Mouse (Mus musculus) lung, postnatal 10 days (tissue): ENCODE measurements around the gene Ncbp1.

Source experiments
- DNase-seq: peaks from one replicate; pipeline ENCODE4 v3.0.0; 2021

Gene Ncbp1

GRCm38 (mm10) chr4:46129311-46130004 is 9.0 kb upstream of the Ncbp1 start:
- no peak for DNase-seq

- peak; percentile 58 for DNase-seq
Observed at GRCm38 (mm10) chr4:46130221-46130620, 8.2 kb upstream of the Ncbp1 start.

GRCm38 (mm10) chr4:46131791-46132190 is 6.6 kb upstream of the Ncbp1 start:
- DNase-seq = no peak

- peak; percentile 18 for DNase-seq
Observed at GRCm38 (mm10) chr4:46137629-46138286, 655 bp upstream of the Ncbp1 start.

GRCm38 (mm10) chr4:46144323-46144722 is 5.9 kb downstream of the Ncbp1 start:
- DNase-seq = no peak

GRCm38 (mm10) chr4:46146881-46147280 is 8.5 kb downstream of the Ncbp1 start:
- DNase-seq = no peak

GRCm38 (mm10) chr4:46151903-46152544 is 13.6 kb downstream of the Ncbp1 start:
- no peak for DNase-seq

- no peak for DNase-seq
Observed at GRCm38 (mm10) chr4:46164027-46164426, 25.6 kb downstream of the Ncbp1 start.

- no peak for DNase-seq
Observed at GRCm38 (mm10) chr4:46165831-46166230, 27.4 kb downstream of the Ncbp1 start.

- DNase-seq = no peak
Observed at GRCm38 (mm10) chr4:46171761-46172160, 33.3 kb downstream of the Ncbp1 start.

- DNase-seq = no peak
Observed at GRCm38 (mm10) chr4:46176313-46176712, 37.9 kb downstream of the Ncbp1 start.

GRCm38 (mm10) chr4:46177018-46177417 is 38.6 kb downstream of the Ncbp1 start:
- no peak for DNase-seq

GRCm38 (mm10) chr4:46177496-46177895 is 39.1 kb downstream of the Ncbp1 start:
- DNase-seq = no peak

- DNase-seq = no peak
Observed at GRCm38 (mm10) chr4:46181168-46181567, 42.8 kb downstream of the Ncbp1 start.

- no peak for DNase-seq
Observed at GRCm38 (mm10) chr4:46182181-46182580, 43.8 kb downstream of the Ncbp1 start.

- DNase-seq = no peak
Observed at GRCm38 (mm10) chr4:46185423-46185822, 47.0 kb downstream of the Ncbp1 start.

- no peak for DNase-seq
Observed at GRCm38 (mm10) chr4:46185890-46186289, 47.5 kb downstream of the Ncbp1 start.

- no peak for DNase-seq
Observed at GRCm38 (mm10) chr4:46186466-46186865, 48.1 kb downstream of the Ncbp1 start.

- peak; percentile 42 for DNase-seq
Observed at GRCm38 (mm10) chr4:46192011-46192410, 53.6 kb downstream of the Ncbp1 start.

- peak; percentile 96 for DNase-seq
Observed at GRCm38 (mm10) chr4:46195781-46196487, 57.5 kb downstream of the Ncbp1 start, which contains the start of gene Xpa. Gene Xpa, minus strand, starts transcription at chr4:46196311.

- no peak for DNase-seq
Observed at GRCm38 (mm10) chr4:46196513-46196912, 58.1 kb downstream of the Ncbp1 start.

- DNase-seq = no peak
Observed at GRCm38 (mm10) chr4:46198064-46198463, 59.7 kb downstream of the Ncbp1 start.

- DNase-seq = peak; percentile 79
Observed at GRCm38 (mm10) chr4:46201834-46202561, 63.6 kb downstream of the Ncbp1 start.
